Mouse (Mus musculus) CH12.LX (cell line): ENCODE measurements around the gene Stn1. TPM values are rescaled to one million over a fixed set of nuclear protein-coding genes. Genes with fewer than 3 reads are reported as not detected.

Source experiments
- DNase-seq: peaks from one replicate; pipeline ENCODE4 v3.0.0-alpha.2; 2013; ENCODE audit errors: extremely low read depth
- H3K27ac ChIP-seq: 2 replicates; pipeline ENCODE4 v1.5.1; 2012; ENCODE audit warnings: low read depth, mild to moderate bottlenecking, control low read depth, moderate library complexity; ENCODE audit not compliant: insufficient read depth
- H3K27me3 ChIP-seq: replicated peaks from 2 replicates; pipeline ENCODE3; 2012; ENCODE audit warnings: inconsistent platforms
- H3K36me3 ChIP-seq, 2 experiments: replicated peaks in 1 of 2; 2 replicates each; pipeline versions ENCODE3 to v1.6.1; 2012; ENCODE audit warnings: inconsistent platforms in 1 of 2, low read length in 1 of 2, mild to moderate bottlenecking in 1 of 2, mixed read lengths in 1 of 2, moderate library complexity in 1 of 2; ENCODE audit not compliant: control insufficient read depth in 1 of 2, insufficient read depth in 1 of 2
- H3K4me1 ChIP-seq, 2 experiments: 2 replicates each; pipeline ENCODE4 v1.6.1; 2012; ENCODE audit warnings: inconsistent platforms in 1 of 2, moderate library complexity in 1 of 2; ENCODE audit not compliant: insufficient read depth in 2 of 2, control insufficient read depth in 1 of 2
- H3K4me2 ChIP-seq: 2 replicates; pipeline ENCODE4 v1.6.1; 2012; ENCODE audit warnings: low read depth, mild to moderate bottlenecking, control low read depth; ENCODE audit not compliant: poor library complexity, insufficient read depth, severe bottlenecking
- H3K4me3 ChIP-seq, 3 experiments: fragments of 150-350 bp in 1 of 3; sonication (generic) in 1 of 3; replicated peaks in 1 of 3; 2 replicates each; pipeline versions ENCODE3 to v1.5.1; 2011 to 2012; ENCODE audit warnings: low read depth in 2 of 3, low read length in 2 of 3, mild to moderate bottlenecking in 2 of 3, moderate library complexity in 2 of 3, control low read depth in 1 of 3, improper control_type of control experiment in 1 of 3, inconsistent platforms in 1 of 3, mixed read lengths in 1 of 3; ENCODE audit not compliant: poor library complexity in 1 of 3
- H3K79me2 ChIP-seq: replicated peaks from 2 replicates; pipeline ENCODE4 v1.6.1; 2012; ENCODE audit warnings: mild to moderate bottlenecking, moderate library complexity; ENCODE audit not compliant: control insufficient read depth, poor library complexity, insufficient read depth, severe bottlenecking; ENCODE audit errors: extremely low read depth
- H3K9ac ChIP-seq: 2 replicates; pipeline ENCODE4 v1.6.1; 2012; ENCODE audit warnings: low read depth, mild to moderate bottlenecking, control low read depth, moderate library complexity; ENCODE audit not compliant: insufficient read depth
- H3K9me3 ChIP-seq: replicated peaks from 2 replicates; pipeline ENCODE3; 2012; ENCODE audit warnings: low read length, inconsistent platforms, mixed read lengths
- BHLHE40 ChIP-seq: IDR thresholded peaks from 2 replicates; pipeline ENCODE4 v1.6.1; 2011; ENCODE audit warnings: mild to moderate bottlenecking, low read depth, low read length, improper control_type of control experiment
- CHD1 ChIP-seq: IDR thresholded peaks from 2 replicates; pipeline ENCODE4 v1.6.1; 2012; ENCODE audit warnings: low read depth, low read length, improper control_type of control experiment, inconsistent platforms
- CTCF ChIP-seq, 2 experiments: IDR thresholded peaks in 1 of 2; conservative IDR thresholded peaks in 1 of 2; 2 replicates each; pipeline ENCODE4 v1.5.1; 2011 to 2012; ENCODE audit warnings: low read depth in 2 of 2, low read length in 2 of 2, improper control_type of control experiment in 1 of 2, inconsistent platforms in 1 of 2, mild to moderate bottlenecking in 1 of 2, moderate library complexity in 1 of 2
- ELF1 ChIP-seq: IDR thresholded peaks from 2 replicates; pipeline ENCODE4 v1.6.1; 2014; ENCODE audit warnings: low read depth, mild to moderate bottlenecking, inconsistent platforms, low read length, improper control_type of control experiment
- ETS1 ChIP-seq: conservative IDR thresholded peaks from 2 replicates; pipeline ENCODE4 v1.6.1; 2012; ENCODE audit warnings: low read depth, mild to moderate bottlenecking, inconsistent platforms, low read length, improper control_type of control experiment, moderate library complexity
- GABPA ChIP-seq: IDR thresholded peaks from 2 replicates; pipeline ENCODE4 v1.6.1; 2012; ENCODE audit warnings: low read depth, low read length, improper control_type of control experiment, inconsistent platforms; ENCODE audit not compliant: insufficient replicate concordance
- HCFC1 ChIP-seq: IDR thresholded peaks from 2 replicates; pipeline ENCODE4 v1.6.1; 2012; ENCODE audit warnings: low read depth, mild to moderate bottlenecking, inconsistent platforms, low read length, improper control_type of control experiment
- MAFK ChIP-seq: IDR thresholded peaks from 2 replicates; pipeline ENCODE4 v1.6.1; 2011; ENCODE audit warnings: low read length, improper control_type of control experiment; ENCODE audit not compliant: insufficient replicate concordance
- MAX ChIP-seq: IDR thresholded peaks from 2 replicates; pipeline ENCODE4 v1.6.1; 2011; ENCODE audit warnings: low read length, improper control_type of control experiment
- MAZ ChIP-seq: IDR thresholded peaks from 2 replicates; pipeline ENCODE4 v1.6.1; 2012; ENCODE audit warnings: low read depth, mild to moderate bottlenecking, inconsistent platforms, low read length, improper control_type of control experiment, moderate library complexity
- MEF2A ChIP-seq: IDR thresholded peaks from 2 replicates; pipeline ENCODE4 v1.6.1; 2014; ENCODE audit warnings: low read depth, mild to moderate bottlenecking, inconsistent platforms, low read length, improper control_type of control experiment, borderline replicate concordance
- MXI1 ChIP-seq: IDR thresholded peaks from 2 replicates; pipeline ENCODE4 v1.6.1; 2011; ENCODE audit warnings: mild to moderate bottlenecking, low read depth, low read length, improper control_type of control experiment
- NELFE ChIP-seq: IDR thresholded peaks from 2 replicates; pipeline ENCODE4 v1.6.1; 2011; ENCODE audit warnings: low read depth, low read length, improper control_type of control experiment
- PAX5 ChIP-seq: IDR thresholded peaks from 2 replicates; pipeline ENCODE4 v1.6.1; 2012; ENCODE audit warnings: low read length, inconsistent platforms, mixed read lengths
- POLR2AphosphoS2 ChIP-seq: IDR thresholded peaks from 2 replicates; pipeline ENCODE4 v1.6.1; 2011; ENCODE audit warnings: low read depth, low read length, improper control_type of control experiment
- RCOR1 ChIP-seq: conservative IDR thresholded peaks from 2 replicates; pipeline ENCODE4 v1.6.1; 2012; ENCODE audit warnings: low read depth, mild to moderate bottlenecking, inconsistent platforms, low read length, improper control_type of control experiment
- SIN3A ChIP-seq: IDR thresholded peaks from 2 replicates; pipeline ENCODE4 v1.6.1; 2012; ENCODE audit warnings: low read length, improper control_type of control experiment, inconsistent platforms
- ZC3H11A ChIP-seq: IDR thresholded peaks from 2 replicates; pipeline ENCODE4 v1.6.1; 2012; ENCODE audit warnings: low read depth, mild to moderate bottlenecking, inconsistent platforms, low read length, improper control_type of control experiment
- ZNF384 ChIP-seq: IDR thresholded peaks from 2 replicates; pipeline ENCODE4 v1.6.1; 2012; ENCODE audit warnings: low read depth, low read length, improper control_type of control experiment, inconsistent platforms
- dilution Hi-C: fragments of 300-500 bp; cut with MboI; formaldehyde crosslinking; loops from 2 replicates; pipeline ENCODE4 v1.14.3; 2020; ENCODE audit warnings: low sequenced_read_pairs; ENCODE audit not compliant: extremely low pct_unique_long_range_greater_than_20kb, extremely low pct_ligation_motif_present
- in situ Hi-C: fragments of 300-500 bp; cut with MboI; formaldehyde crosslinking; loops from 3 replicates; pipeline ENCODE4 v1.14.3; 2019; ENCODE audit warnings: low sequenced_read_pairs, low pct_ligation_motif_present, low pct_unique_long_range_greater_than_20kb, mixed read lengths
- polyA plus RNA-seq: library from polyadenylated mRNA; unstranded; fragments of >175 nt; gene quantifications from 2 replicates; pipeline ENCODE4 v1.2.1, GENCODE M21; 2012; ENCODE audit warnings: low read depth; ENCODE audit not compliant: insufficient read length
- total RNA-seq, 2 experiments: library from RNA; depleted of rRNA; stranded (reverse); fragments of 300-350 nt in 1 of 2; fragments of >200 nt in 1 of 2; gene quantifications; 2 replicates each; pipeline ENCODE4 v1.2.3; 2012 to 2014

The Stn1 gene
- total and polyA plus RNA-seq, 3 experiments: 18.3 to 35.7 (median 25.3) TPM

GRCm38 (mm10) chr19:47510473-47511293 is 26.6 kb downstream of the Stn1 start:
- TF ChIP-seq MAFK (0 out of 2 replicates have a peak, but pooled peaks have one; percentile 18), SIN3A (no peak)
- Histone ChIP-seq H3K27ac (no peak overlapping the region), H3K9me3 (no peaks in the 10 kb centered on the region), H3K4me1 (peaks cover 16 to 36% of the 10 kb centered on the region in 2 experiments), H3K27me3 (no peaks in the 10 kb centered on the region), H3K4me3 (no peak overlapping the region), H3K4me2 (no peak overlapping the region), H3K9ac (no peak overlapping the region), H3K79me2 (no peaks in the 10 kb centered on the region), H3K36me3 (peaks cover 32 to 78% of the 10 kb centered on the region in 2 experiments)
- DNase-seq: no peak
- dilution Hi-C loops: no loop called here
- in situ Hi-C loops: loop anchor here (10.0 kb wide), 1 partner anchor 284 kb away; no protein-coding TSS in a partner anchor

GRCm38 (mm10) chr19:47510135-47510472 is 27.2 kb downstream of the Stn1 start:
- no peak for DNase-seq
- no peak overlapping the region for H3K27ac ChIP-seq
- no peak for TF ChIP-seq ZC3H11A
- no peak for TF ChIP-seq CTCF (conservative IDR thresholded peaks at IDR 0.05 in 1 of 2, IDR thresholded peaks at IDR 0.05 in 1 of 2; ENCODE audit: low read depth in 2 of 2, low read length in 2 of 2)
- no peak for TF ChIP-seq ELF1
- no peak for TF ChIP-seq NELFE
- no peak for TF ChIP-seq CHD1
- no peak for TF ChIP-seq PAX5
- TF ChIP-seq MAZ: no peak
- TF ChIP-seq BHLHE40: no peak
- no peak for TF ChIP-seq SIN3A
- TF ChIP-seq MAX: no peak
- TF ChIP-seq RCOR1: no peak
- TF ChIP-seq MXI1: no peak
- no peak for TF ChIP-seq GABPA
- no peak for TF ChIP-seq HCFC1
- no peak for TF ChIP-seq ZNF384
- TF ChIP-seq ETS1: no peak
- no peak for TF ChIP-seq MEF2A
- no peak for TF ChIP-seq POLR2AphosphoS2
- peaks cover 28 to 78% of the 10 kb centered on the region in 2 experiments for H3K36me3 ChIP-seq
- no peaks in the 10 kb centered on the region for H3K9me3 ChIP-seq
- H3K4me3 ChIP-seq: no peak overlapping the region
- H3K4me2 ChIP-seq: no peak overlapping the region
- peaks cover 16 to 34% of the 10 kb centered on the region in 2 experiments for H3K4me1 ChIP-seq
- dilution Hi-C loops: no loop called here
- H3K9ac ChIP-seq: no peak overlapping the region
- no peaks in the 10 kb centered on the region for H3K79me2 ChIP-seq
- in situ Hi-C loops: loop anchor here (10.0 kb wide), 1 partner anchor 285 kb away; no protein-coding TSS in a partner anchor
- no peaks in the 10 kb centered on the region for H3K27me3 ChIP-seq
